Mouse (Mus musculus): Measurements from ENCODE around the gene Cntn2.

The Cntn2 gene

DNA sequence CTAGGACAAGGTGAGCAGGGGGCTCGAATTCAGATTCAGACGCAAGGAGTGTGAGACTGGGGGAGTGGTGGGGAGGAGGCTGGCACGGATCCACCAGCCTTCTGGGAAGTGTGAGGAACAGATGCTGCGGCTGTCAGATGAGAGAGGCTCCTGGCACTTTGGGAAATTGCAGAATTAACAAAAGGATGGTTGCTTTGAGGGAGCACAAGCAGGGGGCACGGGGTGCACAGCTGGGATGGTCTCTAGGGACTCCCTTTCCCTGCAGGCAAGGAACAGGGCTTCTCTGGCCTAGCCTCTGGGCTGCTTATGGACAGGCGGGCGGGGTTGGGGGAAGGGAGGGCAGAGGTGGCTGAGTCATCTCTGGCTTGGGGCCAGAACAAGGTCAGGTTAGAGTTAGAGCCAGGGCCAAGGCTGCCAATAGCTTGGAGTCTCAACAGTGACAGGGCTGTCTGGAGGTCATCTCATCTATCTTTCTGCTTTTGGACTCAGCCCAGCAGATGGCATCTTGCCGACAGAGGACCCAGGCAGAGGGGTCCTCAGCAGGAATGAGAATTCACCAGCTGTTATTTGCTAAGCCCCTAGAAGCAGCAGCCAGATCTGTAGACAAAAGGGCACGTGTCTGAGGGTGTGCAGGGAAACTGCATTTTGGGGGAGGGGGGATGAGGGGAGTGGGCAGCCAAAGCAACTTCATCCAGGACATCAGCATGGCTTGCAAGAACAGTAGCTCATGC lies 15.0 kb upstream of the Cntn2 start:
- DNase-seq, result peak; percentile 91

DNA sequence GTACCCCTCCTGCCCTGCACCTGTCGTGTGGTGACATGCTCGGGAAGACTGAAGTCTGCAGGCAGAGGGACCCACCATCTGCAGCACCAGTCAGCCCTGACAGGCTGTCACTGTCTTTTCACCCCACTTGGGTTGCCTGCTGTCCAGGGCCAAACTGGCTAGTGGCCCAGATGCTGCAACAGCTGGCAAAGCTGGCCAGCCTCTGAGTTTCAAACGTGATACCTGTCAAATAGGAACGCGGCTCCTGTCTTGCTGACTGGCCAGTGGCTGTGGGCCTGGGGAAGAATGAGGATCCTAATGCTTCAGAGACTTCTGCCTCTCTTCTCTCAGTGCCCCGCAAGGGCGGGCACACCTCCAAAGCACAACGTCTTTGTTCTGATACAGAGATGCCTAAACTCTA lies 733 bp upstream of the Cntn2 start:
- DNase-seq, result no peak

DNA sequence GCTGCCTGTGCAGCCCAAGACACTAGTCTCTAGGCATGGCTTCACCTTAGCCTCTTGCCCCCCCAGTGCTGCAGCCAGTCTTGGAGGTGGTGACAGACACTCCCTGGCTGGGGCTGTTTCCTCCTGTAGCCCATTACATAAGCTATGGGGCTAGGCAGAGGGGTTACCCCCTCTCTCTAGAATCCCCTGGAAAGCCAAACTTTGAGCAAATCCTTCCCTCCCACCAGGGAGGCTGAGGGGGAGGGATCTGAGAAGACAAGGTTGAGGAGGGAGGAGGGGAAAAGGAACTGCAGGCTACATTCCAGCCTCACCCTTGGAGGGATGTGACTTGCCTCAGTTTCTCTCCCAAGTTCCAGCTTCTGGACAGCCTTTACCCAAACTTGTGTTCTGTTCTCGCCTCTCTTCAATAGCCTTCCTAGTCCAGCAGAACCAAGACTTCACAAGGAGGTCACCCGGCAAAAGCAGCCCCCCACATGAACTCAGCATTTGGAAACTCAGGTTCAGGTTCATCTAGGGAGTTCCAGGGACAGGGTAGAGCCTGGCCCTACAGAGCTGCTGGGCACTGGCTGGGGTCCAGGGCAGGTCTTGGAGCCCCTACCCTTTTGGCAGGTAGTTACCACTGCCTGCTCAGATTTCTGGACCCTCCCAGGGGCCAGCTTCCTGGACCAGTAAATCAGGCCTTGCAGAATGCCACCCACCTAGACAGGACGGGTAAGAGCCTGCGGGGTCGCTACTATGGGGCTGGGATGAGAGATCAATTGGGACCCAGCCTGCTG lies 1.0 kb downstream of the Cntn2 start:
- no peak for DNase-seq

DNA sequence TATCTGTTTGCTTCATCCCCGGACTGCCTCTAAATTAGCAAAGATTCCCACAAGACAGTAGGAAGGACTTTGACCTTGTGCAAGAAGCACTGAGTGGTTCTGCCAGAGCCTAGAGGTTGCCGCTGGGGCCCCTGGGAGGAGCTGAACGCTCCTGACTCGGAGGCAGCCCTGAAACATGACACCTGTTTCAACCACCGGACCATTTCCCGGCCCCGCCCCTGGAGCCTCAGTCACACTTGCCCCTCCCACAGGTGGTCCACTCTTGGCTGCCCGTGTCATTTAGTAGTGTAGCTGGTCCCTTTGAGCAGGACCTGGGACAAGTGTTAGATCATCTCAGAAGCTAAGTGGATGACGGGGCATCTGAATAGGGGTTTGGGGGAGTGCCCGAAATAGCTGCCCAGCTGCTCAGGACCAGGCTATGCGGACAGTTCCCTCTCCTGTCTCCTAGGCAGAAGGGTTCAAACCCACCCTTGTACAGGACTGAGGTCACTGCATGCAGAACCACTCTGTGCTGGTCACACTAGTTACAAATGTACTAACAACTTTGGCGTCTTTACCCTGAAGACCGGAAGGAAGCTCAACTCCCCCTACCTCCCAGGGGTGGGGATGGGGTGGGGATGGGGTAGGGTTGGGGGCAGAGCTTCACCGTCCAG lies 1.8 kb downstream of the Cntn2 start:
- peak; percentile 43 for DNase-seq

DNA sequence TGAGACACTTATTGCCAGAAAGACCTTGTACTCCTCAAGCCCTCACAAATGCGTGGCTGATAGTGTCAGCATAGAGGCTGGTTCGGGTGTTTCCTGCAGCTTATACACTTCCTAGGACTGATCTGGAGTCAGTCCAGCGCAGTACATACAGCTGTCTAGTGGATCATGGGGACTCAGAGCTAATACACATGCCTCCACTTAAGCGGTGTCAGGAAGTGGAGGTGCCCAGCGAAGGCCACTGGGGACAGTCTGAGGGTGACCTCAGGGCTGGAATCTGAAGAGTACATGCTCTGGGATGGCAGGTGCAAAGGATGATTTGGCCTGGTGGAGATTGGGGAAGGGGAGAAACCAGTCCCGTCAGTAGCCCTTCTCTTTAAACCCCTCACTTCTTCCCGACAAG lies 2.4 kb downstream of the Cntn2 start:
- DNase-seq, result no peak

DNA sequence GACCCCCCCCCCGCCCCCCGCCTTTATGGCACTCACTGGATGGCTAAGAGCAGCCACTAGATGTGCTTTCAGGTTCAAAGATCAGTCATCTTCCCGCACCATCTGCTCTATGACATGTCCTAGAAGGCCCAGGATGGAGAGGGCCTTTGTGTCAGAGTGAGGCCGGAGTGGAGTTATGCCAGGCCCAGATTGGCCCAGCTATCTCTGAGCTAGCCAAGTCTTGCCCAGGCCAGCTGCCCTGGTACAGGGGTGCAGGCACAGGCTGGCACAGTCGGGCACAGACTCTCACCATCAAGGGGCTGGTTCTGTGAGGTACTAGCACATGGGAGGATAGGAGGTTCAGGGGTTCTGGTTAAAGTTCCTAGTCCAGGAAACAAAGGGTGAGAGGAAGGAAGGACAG lies 5.3 kb downstream of the Cntn2 start:
- DNase-seq, result no peak

DNA sequence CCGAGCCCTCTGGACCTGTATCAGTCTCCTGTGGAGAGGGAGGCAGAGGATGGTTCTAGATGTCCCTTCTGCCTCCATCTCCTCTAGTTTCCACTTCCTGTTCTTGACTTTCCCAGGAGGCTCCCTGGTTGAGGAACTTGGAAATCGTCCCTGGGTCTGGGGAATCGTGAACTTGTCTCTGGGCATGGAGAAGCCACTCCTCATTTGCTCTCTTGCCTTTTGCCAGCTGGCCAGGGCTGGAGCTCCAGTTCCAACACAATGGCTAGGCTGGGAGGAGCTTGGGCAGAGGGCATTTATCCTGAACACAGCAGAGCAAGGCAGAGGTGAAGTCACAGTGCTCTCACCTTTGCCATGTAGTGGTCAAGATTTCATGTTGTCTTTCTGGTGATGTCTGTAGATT lies 6.6 kb downstream of the Cntn2 start:
- no peak for DNase-seq

DNA sequence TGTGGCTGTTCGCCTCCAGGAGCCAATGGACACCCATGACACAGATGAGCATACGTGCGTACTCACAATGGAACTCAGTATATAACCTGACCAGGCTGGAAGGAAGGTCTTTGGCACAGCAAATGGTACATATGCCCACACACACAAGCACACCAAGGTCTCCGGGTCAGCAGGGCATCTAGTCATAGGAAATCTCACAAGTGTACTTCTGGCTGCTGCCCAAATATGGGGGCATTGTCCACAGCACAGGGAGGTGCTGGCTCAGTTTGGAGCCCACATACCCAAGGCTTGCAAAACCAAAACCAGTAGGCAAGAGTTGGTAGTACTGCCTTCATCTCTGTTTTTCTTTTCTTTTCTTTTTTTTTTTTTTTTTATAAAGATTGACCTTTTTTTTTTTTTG lies 7.5 kb downstream of the Cntn2 start:
- no peak for DNase-seq

DNA sequence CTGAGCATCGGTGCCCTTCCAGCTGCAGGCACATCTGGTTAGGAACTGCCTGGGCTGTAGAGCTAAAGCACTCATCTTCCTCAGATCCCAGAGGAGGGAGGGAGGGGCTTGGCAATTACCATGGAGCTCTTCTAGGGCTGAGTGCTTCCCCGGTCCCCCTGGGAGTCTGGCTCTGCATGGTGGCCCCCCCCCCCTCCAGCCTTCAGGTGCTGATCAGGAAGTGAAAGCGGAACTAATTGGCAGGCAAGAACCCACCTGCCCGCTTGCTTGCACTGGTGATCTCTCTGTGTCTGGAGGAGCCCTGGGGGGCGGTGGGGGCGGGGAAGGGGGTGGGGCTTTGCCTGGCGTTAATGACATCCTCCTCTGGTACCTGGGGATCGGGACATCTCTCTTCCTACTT lies 9.2 kb downstream of the Cntn2 start:
- DNase-seq, result no peak

DNA sequence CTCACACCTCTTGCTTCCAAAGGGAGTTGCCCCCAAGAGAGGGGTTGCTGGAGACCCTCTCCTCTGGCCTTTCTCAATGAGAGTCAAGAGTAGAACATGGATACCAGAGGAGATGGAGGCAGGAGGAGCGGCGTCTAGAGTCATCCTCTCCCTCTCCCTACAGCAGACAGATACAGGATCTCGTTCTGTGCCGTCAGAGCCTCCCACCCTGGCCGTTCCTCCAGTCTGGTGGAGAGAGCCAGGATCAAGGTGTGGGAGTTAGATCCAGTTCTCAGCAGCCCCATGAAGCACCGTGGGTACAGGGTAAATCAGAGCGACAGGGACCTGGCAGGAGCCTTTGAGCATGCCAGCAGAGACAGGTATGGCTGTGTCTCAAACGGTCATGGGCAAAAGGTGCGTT lies 10.5 kb downstream of the Cntn2 start:
- no peak for DNase-seq

DNA sequence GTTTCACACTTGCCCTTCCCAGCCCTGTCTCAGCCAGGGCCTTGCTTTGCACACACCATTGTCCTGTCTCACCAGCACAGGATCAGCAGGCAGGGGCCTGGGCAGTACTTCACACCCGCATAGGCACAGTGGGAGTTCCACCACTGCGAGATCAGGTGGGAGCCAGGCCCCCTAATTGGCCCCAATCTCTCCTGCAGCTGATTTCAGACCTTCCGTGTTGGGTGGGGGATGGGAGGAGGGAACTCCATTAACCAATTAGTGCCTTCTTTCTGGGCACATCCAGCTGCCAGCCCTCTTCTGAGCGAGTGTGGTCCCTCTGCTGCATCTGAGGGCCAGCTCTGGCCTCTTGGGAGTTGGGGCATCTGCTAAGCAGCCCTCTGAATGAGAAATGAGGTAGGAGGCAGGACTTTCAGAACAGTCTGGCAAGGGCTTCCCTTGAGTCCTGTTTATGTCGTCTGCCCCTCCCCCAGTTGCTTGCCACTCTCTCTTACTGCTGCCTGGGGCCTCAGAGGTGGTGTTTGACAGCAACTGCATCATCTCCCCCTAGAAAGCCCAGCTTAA lies 12.3 kb downstream of the Cntn2 start:
- DNase-seq, result peak; percentile 86

DNA sequence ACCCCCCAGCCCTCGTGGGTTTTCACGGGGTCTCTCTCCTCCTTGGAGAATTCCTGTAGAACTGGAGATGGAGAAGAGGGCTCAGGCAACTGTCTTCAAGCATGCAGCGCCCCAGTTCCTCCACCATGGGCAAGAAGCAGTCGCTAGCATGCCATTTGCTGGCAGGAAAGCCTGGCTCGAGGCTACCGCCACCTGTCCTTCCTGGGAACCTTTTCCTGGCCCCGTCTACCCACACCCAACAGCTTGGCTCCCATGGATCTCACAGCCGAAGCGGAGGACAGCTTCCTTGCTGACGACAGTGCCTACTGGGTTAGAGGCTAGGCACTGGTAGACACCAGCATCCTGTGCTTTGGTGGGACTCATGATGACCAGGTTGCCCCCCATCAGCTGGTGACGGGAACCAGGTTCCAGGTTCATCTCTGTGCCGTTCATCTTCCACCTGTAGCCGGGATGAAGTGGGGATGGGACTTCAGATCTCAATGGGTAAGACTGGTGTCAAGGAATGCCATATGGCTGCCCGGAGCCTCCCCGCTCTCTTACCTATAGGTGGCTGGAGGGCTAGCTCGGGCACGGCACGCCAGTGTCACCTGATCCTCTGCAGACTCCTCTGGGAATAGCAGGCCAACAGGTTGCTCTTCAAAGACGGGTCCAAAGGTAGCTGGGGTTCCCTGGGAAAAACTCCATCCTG lies 14.3 kb downstream of the Cntn2 start:
- no peak for DNase-seq

DNA sequence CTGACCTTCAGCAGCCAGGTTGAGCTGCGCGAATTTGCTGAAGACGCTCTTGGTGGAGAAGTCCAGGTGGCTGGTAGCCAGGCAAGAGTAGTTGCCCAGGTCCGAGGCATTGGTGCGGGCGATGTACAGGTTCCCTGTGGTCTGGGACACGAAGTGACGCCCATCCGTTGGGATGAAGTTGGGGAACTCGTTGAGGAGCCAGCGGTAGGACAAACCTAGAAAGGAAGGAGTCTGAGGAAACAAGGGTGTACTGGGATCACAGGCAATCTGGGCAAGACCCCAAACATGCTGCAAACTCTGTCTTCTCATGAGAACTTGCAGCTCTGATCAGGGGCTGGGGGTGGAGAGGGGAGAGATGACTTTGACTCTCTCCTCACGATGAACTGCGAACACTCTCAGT lies 15.0 kb downstream of the Cntn2 start:
- no peak for DNase-seq

DNA sequence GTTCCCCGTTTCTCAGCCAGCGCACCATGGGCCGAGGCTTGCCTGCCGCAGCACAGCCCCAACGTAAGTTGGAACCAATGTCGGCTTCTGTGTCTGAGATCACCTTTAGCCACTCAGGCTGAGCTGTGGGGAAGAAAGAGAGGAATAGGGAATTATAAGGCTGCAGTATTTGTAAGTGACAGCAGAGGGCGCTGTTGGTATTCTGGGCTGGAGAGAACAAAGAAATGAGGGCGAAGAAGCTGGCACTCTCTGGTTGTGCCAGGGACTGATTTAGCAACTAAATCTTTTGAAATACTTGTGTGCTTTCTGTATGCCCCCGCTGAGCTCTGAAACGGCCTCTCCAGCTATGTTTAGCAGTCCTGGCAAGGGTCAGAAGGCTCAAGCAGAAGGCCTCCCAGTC lies 17.2 kb downstream of the Cntn2 start:
- peak; percentile 90 for DNase-seq

DNA sequence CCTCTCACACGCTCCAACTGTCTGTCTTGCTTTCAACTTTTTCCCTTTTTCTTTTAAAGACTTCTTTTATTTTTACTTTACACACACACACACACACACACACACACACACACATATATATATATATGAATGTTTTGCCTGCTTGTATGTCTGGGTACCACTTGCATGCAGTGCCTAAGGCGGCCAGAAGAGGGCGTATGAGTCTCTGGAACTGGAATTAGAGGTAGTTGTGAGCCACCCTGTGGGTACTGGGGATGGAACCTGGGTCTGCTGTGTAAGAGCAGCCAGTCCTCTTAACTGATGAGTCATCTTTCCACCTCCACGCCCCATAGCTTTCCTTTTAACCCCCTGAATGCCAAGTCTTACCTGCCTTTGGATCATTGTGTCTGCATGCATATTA lies 19.1 kb downstream of the Cntn2 start:
- peak; percentile 44 for DNase-seq

DNA sequence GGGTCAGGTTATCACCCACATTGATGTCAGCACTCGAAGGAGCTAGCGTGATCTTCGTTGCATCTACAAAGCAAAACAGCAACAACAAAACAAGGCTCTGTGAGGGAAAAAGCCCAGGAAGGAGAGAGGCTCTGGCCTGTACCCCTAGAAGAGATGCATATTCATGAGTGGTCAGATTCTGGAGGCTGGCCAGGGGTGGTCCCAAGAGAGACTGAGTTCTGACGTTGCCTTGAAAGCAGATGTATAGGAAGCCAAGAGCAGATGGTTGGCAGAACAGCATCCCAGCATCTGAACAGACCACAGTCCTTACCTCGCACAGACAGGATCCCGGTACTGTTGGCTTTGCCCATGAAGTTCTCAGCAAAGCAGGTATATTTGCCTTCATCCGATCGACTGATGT lies 20.0 kb downstream of the Cntn2 start:
- no peak for DNase-seq

DNA sequence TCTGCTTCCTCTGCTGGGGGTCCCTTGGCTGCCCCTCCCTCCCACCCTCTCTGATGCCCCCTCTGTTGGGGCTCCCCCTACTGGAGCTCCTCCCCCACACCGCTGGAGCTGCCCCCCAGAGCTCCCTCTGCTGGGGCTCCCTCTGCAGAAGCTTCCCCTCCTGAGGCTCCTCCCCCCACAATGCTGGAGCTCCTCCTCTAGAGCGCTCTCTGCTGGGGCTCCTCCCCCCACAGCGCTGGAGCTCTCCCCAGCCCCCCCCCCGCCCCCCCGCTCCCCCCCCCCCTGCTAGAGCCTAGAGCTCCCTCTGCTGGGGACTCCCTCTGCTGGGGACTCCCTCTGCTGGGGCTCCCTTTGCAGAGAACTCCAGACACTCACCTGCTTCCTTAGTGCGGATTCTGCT lies 22.3 kb downstream of the Cntn2 start:
- peak; percentile 89 for DNase-seq

DNA sequence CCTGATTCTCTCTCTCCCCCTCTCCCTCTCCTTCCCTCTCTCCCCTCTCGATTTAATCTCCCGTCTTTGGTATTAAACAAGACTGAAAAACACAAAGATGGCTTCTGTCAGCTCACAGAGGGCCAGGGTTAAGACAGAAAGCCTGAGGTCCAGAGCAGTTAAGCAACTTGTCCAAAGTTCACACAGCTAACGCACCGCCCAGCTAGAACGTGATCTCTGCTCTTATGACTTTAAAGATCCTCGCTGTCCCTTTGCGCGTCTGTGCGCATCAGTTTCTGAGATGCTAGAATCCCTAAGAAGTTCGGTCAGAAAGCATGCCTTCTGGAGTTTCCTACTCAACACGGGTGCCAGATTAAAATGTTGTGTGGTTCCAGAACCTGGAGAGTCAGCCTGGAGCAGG lies 23.3 kb downstream of the Cntn2 start:
- DNase-seq, result no peak

DNA sequence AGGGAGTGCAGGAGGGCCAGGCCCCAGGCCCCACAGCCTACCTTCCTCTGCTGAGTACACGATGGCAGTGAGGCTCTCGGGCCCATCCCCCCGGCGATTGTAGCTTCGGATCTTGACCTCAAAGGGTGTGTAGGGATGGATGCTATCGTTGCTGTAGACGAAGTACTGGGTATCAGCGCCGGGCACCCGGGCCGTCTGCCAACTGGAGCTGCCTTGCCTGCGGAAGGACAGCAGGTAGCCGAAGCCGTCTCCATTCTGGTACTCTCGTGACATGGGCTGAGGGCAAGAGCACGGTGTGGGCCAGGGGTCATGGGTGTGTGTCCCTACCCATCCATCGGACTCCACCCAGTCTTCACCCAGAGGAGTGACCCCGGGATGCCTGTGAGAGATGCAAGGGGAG lies 24.4 kb downstream of the Cntn2 start:
- no peak for DNase-seq

DNA sequence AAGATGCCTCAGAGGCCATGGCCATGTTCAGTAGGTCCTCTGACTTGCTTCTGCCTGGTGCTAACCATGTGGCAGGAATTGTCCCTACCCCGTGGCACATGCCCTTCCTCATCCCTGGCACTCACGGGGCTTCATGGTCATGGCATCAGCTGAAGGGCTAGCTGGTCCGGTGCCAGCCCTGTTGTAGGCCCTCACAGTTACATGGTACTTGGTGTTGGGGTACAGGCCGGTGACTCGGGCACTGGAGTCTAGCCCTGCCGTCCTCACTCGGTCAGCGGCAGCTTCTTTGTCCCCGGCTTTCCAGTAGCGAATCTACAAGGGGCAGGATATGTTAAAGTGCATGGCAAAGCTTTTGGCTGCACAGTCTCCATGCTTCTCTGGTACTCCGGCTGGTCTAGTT lies 26.3 kb downstream of the Cntn2 start:
- DNase-seq, result no peak

DNA sequence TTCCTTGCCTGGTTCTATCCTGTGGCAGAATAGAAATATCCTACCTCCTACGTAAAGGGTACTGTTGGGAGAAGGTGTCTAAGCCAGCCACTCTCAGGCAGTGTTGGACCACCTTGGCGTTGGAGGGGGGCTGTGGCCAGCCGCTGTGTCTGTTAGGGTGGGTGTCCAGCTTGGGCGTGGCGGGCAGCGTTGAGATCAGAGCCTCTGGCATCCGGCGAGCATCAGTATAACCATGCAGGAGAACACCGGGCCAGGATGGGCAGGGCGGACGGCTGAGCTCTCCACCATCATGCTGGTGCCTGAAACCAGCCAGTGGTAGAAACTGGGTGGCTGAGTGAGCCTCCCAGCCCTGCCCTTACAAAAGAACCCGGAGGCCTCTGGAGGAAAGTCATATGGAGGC lies 27.7 kb downstream of the Cntn2 start:
- DNase-seq, result no peak

DNA sequence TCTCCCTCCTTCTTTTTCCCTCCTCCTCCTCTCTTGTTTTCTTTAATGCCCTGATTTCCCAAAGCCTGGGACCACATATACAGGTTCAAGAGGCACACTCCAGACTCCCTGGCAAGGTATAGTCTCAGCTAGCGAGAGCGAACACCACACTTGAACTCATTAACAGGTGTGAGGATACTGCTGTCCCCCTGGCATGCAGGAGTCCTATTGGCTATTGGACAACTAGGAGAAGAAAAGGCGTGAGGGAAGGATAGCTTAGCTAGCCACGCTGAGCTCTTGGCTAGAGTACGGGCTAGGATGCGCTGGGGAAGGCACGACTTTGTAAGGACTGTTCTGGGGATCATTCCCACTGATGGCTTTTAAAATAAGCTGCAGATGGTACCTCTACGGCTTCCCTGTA lies 30.9 kb downstream of the Cntn2 start:
- DNase-seq, result no peak

DNA sequence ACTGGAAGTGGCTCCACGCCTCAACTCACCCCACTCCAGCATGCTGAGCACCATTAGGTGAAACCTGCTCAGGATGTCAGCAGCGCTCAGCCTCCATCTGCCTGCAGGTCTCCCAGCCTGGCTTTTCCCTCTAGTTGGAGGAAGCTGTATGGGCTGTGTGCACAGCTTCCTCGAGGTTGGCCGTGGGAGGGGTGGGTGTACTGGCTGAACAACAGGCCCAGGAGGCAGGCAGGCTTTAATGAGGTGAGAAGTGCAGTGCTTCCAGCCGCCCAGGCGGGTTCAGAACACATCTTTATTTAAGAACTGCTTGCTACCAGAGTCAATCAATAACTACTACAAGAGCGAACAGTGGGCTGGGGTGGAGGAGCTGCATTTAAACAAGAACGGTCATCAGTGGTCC lies 31.5 kb downstream of the Cntn2 start:
- no peak for DNase-seq

All from retina, postnatal 1 day (tissue).